Mouse (Mus musculus): ENCODE data around the gene Runx1. TPM values are rescaled to one million over a fixed set of nuclear protein-coding genes. Genes with fewer than 3 reads are reported as not detected.

Gene Runx1
- polyA plus RNA-seq, 1 experiment from 2014 or later = 0.59 TPM

GRCm38 (mm10) chr16:92861571-92861970 lies 35.6 kb upstream of the Runx1 start:
- Histone ChIP-seq H3K27ac (ENCODE audit: low read depth, low read length) (no peak overlapping the region), H3K27me3 (ENCODE audit: control insufficient read depth, insufficient read depth, low read length) (no peaks in the 10 kb centered on the region), H3K9me3 (ENCODE audit: control insufficient read depth, low read length) (no peaks in the 10 kb centered on the region), H3K4me2 (ENCODE audit: low read depth, low read length) (no peak overlapping the region), H3K4me1 (ENCODE audit: control insufficient read depth, insufficient read depth, low read length) (no peaks in the 10 kb centered on the region), H3K4me3 (ENCODE audit: low read depth, low read length) (no peak overlapping the region), H3K9ac (replicated peaks; ENCODE audit: low read depth, low read length) (no peak overlapping the region), H3K36me3 (ENCODE audit: control insufficient read depth, insufficient read depth, low read length) (no peaks in the 10 kb centered on the region)
- 74% methylated on average over 2 of the region's 2 CpGs for WGBS
- no peak for ATAC-seq (ENCODE audit: low read depth)

GRCm38 (mm10) chr16:92860649-92861048 lies 34.7 kb upstream of the Runx1 start:
- Histone ChIP-seq H3K4me3 (ENCODE audit: low read depth, low read length) (no peak overlapping the region), H3K27ac (ENCODE audit: low read depth, low read length) (no peak overlapping the region), H3K9me3 (ENCODE audit: control insufficient read depth, low read length) (no peaks in the 10 kb centered on the region), H3K4me2 (ENCODE audit: low read depth, low read length) (no peak overlapping the region), H3K27me3 (ENCODE audit: control insufficient read depth, insufficient read depth, low read length) (no peaks in the 10 kb centered on the region), H3K9ac (replicated peaks; ENCODE audit: low read depth, low read length) (no peak overlapping the region), H3K36me3 (ENCODE audit: control insufficient read depth, insufficient read depth, low read length) (no peaks in the 10 kb centered on the region), H3K4me1 (ENCODE audit: control insufficient read depth, insufficient read depth, low read length) (no peaks in the 10 kb centered on the region)
- WGBS = 88% methylated on average over 1 of the region's 1 CpGs
- ATAC-seq (ENCODE audit: low read depth) = no peak

- no peaks in the 10 kb centered on the region for H3K9me3 ChIP-seq (ENCODE audit: control insufficient read depth, low read length)
- no peak overlapping the region for H3K4me3 ChIP-seq (ENCODE audit: low read depth, low read length)
- H3K27me3 ChIP-seq (ENCODE audit: control insufficient read depth, insufficient read depth, low read length) = no peaks in the 10 kb centered on the region
- H3K9ac ChIP-seq (replicated peaks; ENCODE audit: low read depth, low read length) = no peak overlapping the region
- H3K36me3 ChIP-seq (ENCODE audit: control insufficient read depth, insufficient read depth, low read length) = no peaks in the 10 kb centered on the region
- no peak for ATAC-seq (ENCODE audit: low read depth)
- no peak overlapping the region for H3K27ac ChIP-seq (ENCODE audit: low read depth, low read length)
- 71% methylated on average over 3 of the region's 3 CpGs for WGBS
- no peaks in the 10 kb centered on the region for H3K4me1 ChIP-seq (ENCODE audit: control insufficient read depth, insufficient read depth, low read length)
- no peak overlapping the region for H3K4me2 ChIP-seq (ENCODE audit: low read depth, low read length)
Observed at GRCm38 (mm10) chr16:92856779-92857178, 30.8 kb upstream of the Runx1 start.

- H3K27ac ChIP-seq (ENCODE audit: low read depth, low read length) = no peak overlapping the region
- no peak for ATAC-seq (ENCODE audit: low read depth)
- WGBS = 85% methylated on average over 6 of the region's 6 CpGs
Observed at GRCm38 (mm10) chr16:92852276-92852675, 26.3 kb upstream of the Runx1 start.

GRCm38 (mm10) chr16:92850416-92850815 lies 24.5 kb upstream of the Runx1 start:
- Histone ChIP-seq H3K4me3 (ENCODE audit: low read depth, low read length) (no peak overlapping the region), H3K9me3 (ENCODE audit: control insufficient read depth, low read length) (no peaks in the 10 kb centered on the region), H3K27me3 (ENCODE audit: control insufficient read depth, insufficient read depth, low read length) (no peaks in the 10 kb centered on the region), H3K36me3 (ENCODE audit: control insufficient read depth, insufficient read depth, low read length) (no peaks in the 10 kb centered on the region), H3K4me2 (ENCODE audit: low read depth, low read length) (no peak overlapping the region), H3K9ac (replicated peaks; ENCODE audit: low read depth, low read length) (no peak overlapping the region), H3K27ac (ENCODE audit: low read depth, low read length) (no peak overlapping the region), H3K4me1 (ENCODE audit: control insufficient read depth, insufficient read depth, low read length) (no peaks in the 10 kb centered on the region)
- ATAC-seq (ENCODE audit: low read depth) = no peak
- WGBS = 69% methylated on average over 3 of the region's 3 CpGs

More at GRCm38 (mm10) chr16:92852276-92852675, 26.3 kb upstream of the Runx1 start:
- H3K4me2 ChIP-seq (ENCODE audit: low read depth, low read length) = no peak overlapping the region
- no peak overlapping the region for H3K4me3 ChIP-seq (ENCODE audit: low read depth, low read length)
- H3K4me1 ChIP-seq (ENCODE audit: control insufficient read depth, insufficient read depth, low read length) = no peaks in the 10 kb centered on the region
- no peak overlapping the region for H3K9ac ChIP-seq (replicated peaks; ENCODE audit: low read depth, low read length)
- H3K27me3 ChIP-seq (ENCODE audit: control insufficient read depth, insufficient read depth, low read length) = no peaks in the 10 kb centered on the region
- no peaks in the 10 kb centered on the region for H3K36me3 ChIP-seq (ENCODE audit: control insufficient read depth, insufficient read depth, low read length)
- no peaks in the 10 kb centered on the region for H3K9me3 ChIP-seq (ENCODE audit: control insufficient read depth, low read length)

- ATAC-seq (ENCODE audit: low read depth) = no peak
- H3K9me3 ChIP-seq (ENCODE audit: control insufficient read depth, low read length) = no peaks in the 10 kb centered on the region
- no peak overlapping the region for H3K27ac ChIP-seq (ENCODE audit: low read depth, low read length)
- no peak overlapping the region for H3K4me2 ChIP-seq (ENCODE audit: low read depth, low read length)
- no peaks in the 10 kb centered on the region for H3K4me1 ChIP-seq (ENCODE audit: control insufficient read depth, insufficient read depth, low read length)
- H3K27me3 ChIP-seq (ENCODE audit: control insufficient read depth, insufficient read depth, low read length) = no peaks in the 10 kb centered on the region
- no peak overlapping the region for H3K9ac ChIP-seq (replicated peaks; ENCODE audit: low read depth, low read length)
- H3K36me3 ChIP-seq (ENCODE audit: control insufficient read depth, insufficient read depth, low read length) = no peaks in the 10 kb centered on the region
- WGBS = 86% methylated on average over 3 of the region's 3 CpGs
- no peak overlapping the region for H3K4me3 ChIP-seq (ENCODE audit: low read depth, low read length)
Observed at GRCm38 (mm10) chr16:92847762-92848300, 21.9 kb upstream of the Runx1 start.

- H3K4me2 ChIP-seq (ENCODE audit: low read depth, low read length) = no peak overlapping the region
- 64% methylated on average over 26 of the region's 26 CpGs for WGBS
- no peak for ATAC-seq (ENCODE audit: low read depth)
Observed at GRCm38 (mm10) chr16:92845244-92846225, 19.6 kb upstream of the Runx1 start.

GRCm38 (mm10) chr16:92838709-92839108 lies 12.8 kb upstream of the Runx1 start:
- Histone ChIP-seq H3K4me2 (ENCODE audit: low read depth, low read length) (no peak overlapping the region), H3K4me3 (ENCODE audit: low read depth, low read length) (no peak overlapping the region), H3K9me3 (ENCODE audit: control insufficient read depth, low read length) (no peaks in the 10 kb centered on the region), H3K27me3 (ENCODE audit: control insufficient read depth, insufficient read depth, low read length) (no peaks in the 10 kb centered on the region), H3K36me3 (ENCODE audit: control insufficient read depth, insufficient read depth, low read length) (no peaks in the 10 kb centered on the region), H3K27ac (ENCODE audit: low read depth, low read length) (no peak overlapping the region), H3K9ac (replicated peaks; ENCODE audit: low read depth, low read length) (no peak overlapping the region), H3K4me1 (ENCODE audit: control insufficient read depth, insufficient read depth, low read length) (no peaks in the 10 kb centered on the region)
- no peak for ATAC-seq (ENCODE audit: low read depth)

More at GRCm38 (mm10) chr16:92845244-92846225, 19.6 kb upstream of the Runx1 start:
- no peak overlapping the region for H3K9ac ChIP-seq (replicated peaks; ENCODE audit: low read depth, low read length)
- no peak overlapping the region for H3K27ac ChIP-seq (ENCODE audit: low read depth, low read length)
- no peaks in the 10 kb centered on the region for H3K36me3 ChIP-seq (ENCODE audit: control insufficient read depth, insufficient read depth, low read length)
- H3K9me3 ChIP-seq (ENCODE audit: control insufficient read depth, low read length) = no peaks in the 10 kb centered on the region
- no peak overlapping the region for H3K4me3 ChIP-seq (ENCODE audit: low read depth, low read length)
- no peaks in the 10 kb centered on the region for H3K4me1 ChIP-seq (ENCODE audit: control insufficient read depth, insufficient read depth, low read length)
- no peaks in the 10 kb centered on the region for H3K27me3 ChIP-seq (ENCODE audit: control insufficient read depth, insufficient read depth, low read length)

GRCm38 (mm10) chr16:92831341-92831740 lies 5.4 kb upstream of the Runx1 start:
- Histone ChIP-seq H3K27me3 (ENCODE audit: control insufficient read depth, insufficient read depth, low read length) (no peaks in the 10 kb centered on the region), H3K9ac (replicated peaks; ENCODE audit: low read depth, low read length) (no peak overlapping the region), H3K27ac (ENCODE audit: low read depth, low read length) (no peak overlapping the region), H3K36me3 (ENCODE audit: control insufficient read depth, insufficient read depth, low read length) (no peaks in the 10 kb centered on the region), H3K4me2 (ENCODE audit: low read depth, low read length) (no peak overlapping the region), H3K4me3 (ENCODE audit: low read depth, low read length) (no peak overlapping the region), H3K4me1 (ENCODE audit: control insufficient read depth, insufficient read depth, low read length) (no peaks in the 10 kb centered on the region), H3K9me3 (ENCODE audit: control insufficient read depth, low read length) (no peaks in the 10 kb centered on the region)
- ATAC-seq (ENCODE audit: low read depth) = no peak
- 95% methylated on average over 2 of the region's 2 CpGs for WGBS
